Mouse (Mus musculus): Measurements from ENCODE around the gene Slc19a3.
"Not testable (repeated sequence)": the region's sequence is repeated elsewhere in the genome, so short reads cannot be mapped to it uniquely, and the experiment has no call there.

The Slc19a3 gene

GRCm38 (mm10) chr1:83006218-83007179 lies 31.7 kb downstream of the Slc19a3 start:
- no peak for DNase-seq

GRCm38 (mm10) chr1:83000306-83000705 lies 37.9 kb downstream of the Slc19a3 start, which contains the start of gene Gm47959:
Gm47959 (plus strand) TSS chr1:83000548.
- DNase-seq: not testable (repeated sequence)

GRCm38 (mm10) chr1:82993947-82994346 lies 44.3 kb downstream of the Slc19a3 start:
- no peak for DNase-seq

DNA sequence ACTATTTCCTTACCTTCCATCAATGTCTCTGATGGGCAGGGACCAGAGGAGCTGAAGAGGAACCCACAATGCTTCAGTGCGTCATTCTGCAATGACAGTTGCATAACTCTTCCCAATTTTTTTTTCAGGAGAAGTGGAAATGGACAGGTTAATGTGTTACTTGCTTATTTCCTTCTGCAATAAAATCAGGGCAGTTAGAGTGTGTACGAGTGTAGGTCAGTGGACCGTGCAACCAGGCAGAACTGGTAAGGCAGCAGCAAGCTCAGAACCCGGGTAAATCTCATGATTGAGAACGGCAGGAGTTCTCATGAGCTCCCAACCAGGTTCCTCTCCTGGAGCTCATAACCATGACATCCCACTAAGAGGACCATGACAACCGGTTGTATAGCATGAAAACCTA lies 46.2 kb downstream of the Slc19a3 start:
- DNase-seq: no peak

- DNase-seq: no peak
Measured at GRCm38 (mm10) chr1:82991596-82991995, 46.7 kb downstream of the Slc19a3 start.

DNA sequence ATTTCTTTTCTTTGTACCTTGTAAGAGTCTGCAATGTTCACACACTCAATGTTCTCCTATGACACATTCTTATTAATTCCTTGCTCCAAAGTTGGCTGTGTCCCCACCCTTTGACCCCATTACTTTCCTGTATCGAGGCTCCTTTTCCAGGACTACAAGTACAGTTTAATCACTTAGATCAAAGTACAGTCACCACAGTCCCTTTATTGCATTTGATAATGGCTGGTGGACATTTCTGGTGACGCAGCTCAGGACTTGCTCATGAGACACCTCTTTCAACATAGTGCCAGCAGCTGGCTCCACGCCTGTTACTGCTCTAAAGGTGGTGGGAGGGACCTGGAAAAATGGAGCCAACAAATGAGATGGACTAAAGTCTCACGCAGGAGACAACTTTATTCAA lies 47.2 kb downstream of the Slc19a3 start:
- no peak for DNase-seq

DNA sequence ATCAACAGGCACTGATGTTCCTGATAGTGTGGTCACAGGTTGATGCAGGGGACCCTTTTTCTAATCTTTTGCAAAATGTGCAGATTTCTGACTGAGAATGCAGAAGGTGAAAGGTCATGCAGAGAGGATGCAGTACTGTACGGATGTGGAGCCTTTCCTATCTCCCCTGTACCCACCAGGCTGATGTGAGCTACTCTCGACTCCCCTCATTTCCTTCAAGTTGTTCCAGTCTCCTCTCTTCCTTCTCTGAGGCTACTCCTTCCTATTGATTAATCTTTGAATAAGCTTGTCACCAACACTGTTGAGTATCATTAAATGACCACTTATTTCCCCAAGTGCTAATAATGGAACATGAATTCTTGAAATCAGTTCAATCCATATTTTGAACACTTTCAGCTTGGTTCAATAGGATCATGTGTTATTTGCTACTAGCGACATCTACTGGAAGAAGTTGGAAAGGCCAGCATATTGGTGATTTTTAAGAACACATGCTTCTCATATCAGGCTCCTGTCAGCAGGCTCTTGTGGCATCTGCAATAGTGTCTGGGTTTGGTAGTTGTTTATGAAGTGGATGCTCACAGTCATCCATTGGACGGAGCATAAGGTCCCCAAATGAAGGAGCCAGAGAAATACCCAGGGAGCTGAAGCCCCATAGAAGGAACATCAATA lies 50.6 kb downstream of the Slc19a3 start:
- peak; percentile 67 for DNase-seq

DNA sequence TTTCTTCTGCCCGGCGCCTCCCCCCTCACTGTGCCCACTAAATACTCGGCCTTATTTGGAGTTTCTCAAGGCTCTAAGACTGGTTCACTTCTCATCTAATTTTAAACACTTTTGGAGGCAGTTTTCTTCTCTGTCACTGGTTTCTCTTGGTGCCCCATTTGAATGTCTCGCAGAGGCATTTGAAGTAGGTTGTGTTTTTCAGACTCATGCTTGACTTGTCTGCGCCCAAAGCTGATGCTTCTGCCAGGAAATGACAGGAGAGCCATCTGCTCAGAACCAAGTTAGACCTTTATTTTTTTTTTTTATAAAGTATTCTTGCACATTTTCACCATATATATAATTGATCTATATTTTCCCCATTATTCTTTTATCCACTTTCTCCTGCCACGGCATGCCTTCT lies 51.5 kb downstream of the Slc19a3 start:
- DNase-seq: no peak

DNA sequence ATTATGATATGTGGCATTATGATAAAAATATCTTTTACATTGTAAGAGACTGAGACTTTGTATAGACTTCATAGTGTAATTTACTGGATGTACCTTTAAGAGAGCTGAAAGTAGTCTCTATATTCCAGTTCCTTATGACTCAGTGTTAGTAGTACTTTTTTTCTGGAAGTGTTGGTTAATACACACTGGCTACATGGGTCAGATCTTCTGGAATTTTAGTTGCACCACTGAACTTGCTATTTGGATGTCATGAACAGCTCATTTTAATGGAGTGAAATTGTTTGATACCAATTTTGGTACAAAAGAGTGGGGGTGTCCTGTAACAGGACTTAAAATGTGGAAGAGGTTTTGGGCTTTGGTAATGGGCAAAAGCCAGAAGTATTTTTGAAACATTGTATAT lies 60.4 kb downstream of the Slc19a3 start:
- DNase-seq: no peak

GRCm38 (mm10) chr1:82975750-82976149 lies 62.5 kb downstream of the Slc19a3 start:
- no peak for DNase-seq

DNA sequence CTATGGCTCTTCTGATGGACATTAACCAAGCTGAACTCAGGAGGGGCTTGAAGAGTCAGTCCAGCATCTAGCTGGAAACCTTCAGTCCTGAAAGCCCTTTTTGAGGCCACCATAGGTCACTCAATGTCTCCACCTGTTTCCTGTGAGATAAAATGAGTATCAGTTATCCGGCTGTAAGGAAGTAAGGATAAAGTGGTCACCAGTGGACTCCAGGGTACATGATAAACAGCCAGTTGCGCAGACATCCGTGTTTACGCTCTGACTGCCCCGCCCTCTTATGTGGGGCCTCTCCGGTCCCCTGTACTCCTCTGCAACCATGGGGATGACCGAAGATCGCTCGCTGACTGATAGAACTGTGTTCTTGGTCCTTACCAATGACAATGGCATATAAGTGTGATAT lies 63.9 kb downstream of the Slc19a3 start:
- DNase-seq: no peak

- DNase-seq: no peak
Measured at GRCm38 (mm10) chr1:82973901-82974300, 64.3 kb downstream of the Slc19a3 start.

DNA sequence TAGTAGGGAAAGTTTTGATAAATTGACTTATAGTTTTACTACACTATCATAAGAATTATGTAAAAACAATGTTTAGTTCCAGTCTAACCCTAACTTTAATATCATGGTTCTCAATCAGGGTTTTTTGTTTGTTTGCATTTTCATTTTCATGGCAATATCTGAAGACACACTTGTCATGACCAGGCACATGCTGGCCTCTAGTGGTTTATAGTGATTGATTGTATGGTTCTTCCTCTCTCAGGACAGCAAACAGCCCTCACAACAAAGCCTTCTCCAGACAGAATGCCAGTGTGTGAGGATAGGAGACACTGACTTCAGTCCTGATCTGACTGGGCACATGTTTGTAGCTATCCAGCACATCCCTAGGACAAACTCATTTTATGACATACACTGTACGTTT lies 65.0 kb downstream of the Slc19a3 start:
- DNase-seq: no peak

DNA sequence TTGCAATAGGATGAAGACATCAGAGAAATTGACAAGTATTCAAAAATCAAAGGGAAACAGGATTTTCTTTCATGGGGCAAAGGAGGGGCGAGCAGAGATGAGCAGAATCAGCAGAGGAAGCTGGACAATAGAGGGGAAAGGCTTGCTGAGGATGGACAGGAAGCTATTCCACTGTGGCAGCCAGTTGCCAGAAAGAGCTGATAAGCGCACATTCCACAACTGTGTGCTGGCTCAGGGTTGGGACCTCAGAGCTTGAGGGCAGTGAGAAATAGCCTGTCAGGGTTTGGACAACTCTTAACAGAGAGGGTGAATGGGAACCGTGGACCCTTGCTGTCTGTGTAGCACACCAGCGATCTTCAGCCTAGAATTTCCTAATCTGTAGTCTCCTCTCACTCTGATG lies 66.2 kb downstream of the Slc19a3 start:
- DNase-seq: no peak

DNA sequence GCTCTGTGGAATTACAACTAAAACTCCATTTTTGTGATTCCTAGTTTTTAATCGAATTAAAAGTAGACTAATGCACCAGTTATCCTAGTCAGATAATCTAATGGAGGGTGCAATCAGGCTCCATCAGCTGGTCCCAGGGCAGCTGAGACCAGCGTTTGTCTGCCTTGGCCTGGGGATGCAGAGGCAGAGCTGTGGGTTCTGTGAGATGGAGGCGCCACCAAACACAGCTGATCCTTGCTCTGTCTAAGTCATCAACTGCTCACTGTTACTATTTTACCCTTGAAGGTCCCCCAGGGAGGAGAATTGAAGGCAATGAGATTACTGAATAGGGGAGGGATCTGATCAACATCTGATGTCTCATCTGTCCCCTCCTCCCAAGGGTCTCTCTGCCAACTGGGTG lies 71.8 kb downstream of the Slc19a3 start:
- DNase-seq: no peak

Data from cerebellum, adult 9-10 months (tissue).